Mouse (Mus musculus): ENCODE results near the gene Rhox11. TPM values are rescaled to one million over a fixed set of nuclear protein-coding genes. Genes with fewer than 3 reads are reported as not detected.
"Not testable (repeated sequence)": the region's sequence is repeated elsewhere in the genome, so short reads cannot be mapped to it uniquely, and the experiment has no call there.

Rhox11 gene
- polyA plus RNA-seq, 2 experiments, result not detected

GRCm38 (mm10) chrX:38066175-38066574 is 18.8 kb downstream of the Rhox11 start, which contains the start of gene Rhox10:
TSS of gene Rhox10 (plus strand) at chrX:38066475.
- ATAC-seq (ENCODE audit: insufficient read depth) (no peak), DNase-seq (ENCODE audit: low read depth in 3 of 3, low spot score in 3 of 3) (no peak)
- no peaks in the 10 kb centered on the region for H3K9me3 ChIP-seq (ENCODE audit: control insufficient read depth, low read length)
- 67% methylated on average over 11 of the region's 11 CpGs for WGBS (ENCODE audit: insufficient replicate concordance)
- TF ChIP-seq EP300 (IDR thresholded peaks at IDR 0.05; ENCODE audit: low read depth), result no peak
- no peak within 1 kb of the TSS for H3K4me3 ChIP-seq (ENCODE audit: insufficient read depth in 1 of 2, low read depth in 2 of 2, low read length in 2 of 2)
- H3K27me3 ChIP-seq (ENCODE audit: control insufficient read depth, insufficient read depth, low read length), result no peaks in the 10 kb centered on the region
- no peaks in the 10 kb centered on the region for H3K4me1 ChIP-seq (replicated peaks; ENCODE audit: control insufficient read depth in 2 of 2, insufficient read depth in 2 of 2, low read length in 1 of 2)
- H3K4me2 ChIP-seq (ENCODE audit: low read depth), result no peak within 1 kb of the TSS
- no peaks in the 10 kb centered on the region for H3K36me3 ChIP-seq (replicated peaks; ENCODE audit: control insufficient read depth, insufficient read depth, low read depth)
- H3K27ac ChIP-seq, result no peak within 1 kb of the TSS
- H3K9ac ChIP-seq (replicated peaks), result no peak within 1 kb of the TSS

GRCm38 (mm10) chrX:38061544-38061943 is 23.4 kb downstream of the Rhox11 start:
- TF ChIP-seq EP300 (IDR thresholded peaks at IDR 0.05; ENCODE audit: low read depth), result no peak
- TF ChIP-seq CTCF (IDR thresholded peaks at IDR 0.05; ENCODE audit: low read depth), result peak; percentile 38; the same call in 1 of the 2 replicates
- Histone ChIP-seq H3K27ac (no peak overlapping the region), H3K4me3 (ENCODE audit: insufficient read depth in 1 of 2, low read depth in 2 of 2, low read length in 2 of 2) (no peak overlapping the region), H3K4me1 (replicated peaks; ENCODE audit: control insufficient read depth in 2 of 2, insufficient read depth in 2 of 2, low read length in 1 of 2) (no peaks in the 10 kb centered on the region), H3K27me3 (ENCODE audit: control insufficient read depth, insufficient read depth, low read length) (no peaks in the 10 kb centered on the region), H3K9ac (replicated peaks) (no peak overlapping the region), H3K9me3 (ENCODE audit: control insufficient read depth, low read length) (no peaks in the 10 kb centered on the region), H3K36me3 (replicated peaks; ENCODE audit: control insufficient read depth, insufficient read depth, low read depth) (no peaks in the 10 kb centered on the region), H3K4me2 (ENCODE audit: low read depth) (no peak overlapping the region)
- ATAC-seq (ENCODE audit: insufficient read depth) (no peak), DNase-seq (ENCODE audit: low read depth in 3 of 3, low spot score in 3 of 3) (peak in 1 of 3 experiments; percentile 1)
- 0% methylated on average over 1 of the region's 1 CpGs for WGBS (ENCODE audit: insufficient replicate concordance)

GRCm38 (mm10) chrX:38043014-38043413 is 41.9 kb downstream of the Rhox11 start, which contains the start of gene Btg1-ps2:
TSS of gene Btg1-ps2 (minus strand) at chrX:38043114.
- H3K27ac ChIP-seq; H3K36me3 ChIP-seq (replicated peaks; ENCODE audit: control insufficient read depth, insufficient read depth, low read depth); H3K4me1 ChIP-seq (replicated peaks; ENCODE audit: control insufficient read depth in 2 of 2, insufficient read depth in 2 of 2, low read length in 1 of 2); H3K9ac ChIP-seq (replicated peaks); DNase-seq (ENCODE audit: low read depth in 3 of 3, low spot score in 3 of 3); H3K4me3 ChIP-seq (ENCODE audit: insufficient read depth in 1 of 2, low read depth in 2 of 2, low read length in 2 of 2); H3K9me3 ChIP-seq (ENCODE audit: control insufficient read depth, low read length); H3K4me2 ChIP-seq (ENCODE audit: low read depth); ATAC-seq (ENCODE audit: insufficient read depth); H3K27me3 ChIP-seq (ENCODE audit: control insufficient read depth, insufficient read depth, low read length): not testable (repeated sequence)

- Histone ChIP-seq H3K4me2 (ENCODE audit: low read depth) (no peak overlapping the region), H3K36me3 (replicated peaks; ENCODE audit: control insufficient read depth, insufficient read depth, low read depth) (no peaks in the 10 kb centered on the region), H3K9ac (replicated peaks) (no peak overlapping the region), H3K9me3 (ENCODE audit: control insufficient read depth, low read length) (no peaks in the 10 kb centered on the region), H3K4me1 (replicated peaks; ENCODE audit: control insufficient read depth in 2 of 2, insufficient read depth in 2 of 2, low read length in 1 of 2) (no peaks in the 10 kb centered on the region), H3K27me3 (ENCODE audit: control insufficient read depth, insufficient read depth, low read length) (no peaks in the 10 kb centered on the region), H3K27ac (no peak overlapping the region), H3K4me3 (ENCODE audit: insufficient read depth in 1 of 2, low read depth in 2 of 2, low read length in 2 of 2) (no peak overlapping the region)
- no peak for DNase-seq (ENCODE audit: low read depth in 3 of 3, low spot score in 3 of 3)
- no peak for ATAC-seq (ENCODE audit: insufficient read depth)
- WGBS (ENCODE audit: insufficient replicate concordance), result 69% methylated on average over 5 of the region's 5 CpGs
- TF ChIP-seq CTCF (IDR thresholded peaks at IDR 0.05; ENCODE audit: low read depth), result no peak
- TF ChIP-seq EP300 (IDR thresholded peaks at IDR 0.05; ENCODE audit: low read depth), result no peak
These were observed 45.3 kb downstream of the Rhox11 start for GRCm38 (mm10) chrX:38039666-38040065.

- H3K9ac ChIP-seq (replicated peaks), result no peak overlapping the region
- no peaks in the 10 kb centered on the region for H3K9me3 ChIP-seq (ENCODE audit: control insufficient read depth, low read length)
- no peak for DNase-seq (ENCODE audit: low read depth in 3 of 3, low spot score in 3 of 3)
- H3K36me3 ChIP-seq (replicated peaks; ENCODE audit: control insufficient read depth, insufficient read depth, low read depth), result no peaks in the 10 kb centered on the region
- H3K4me1 ChIP-seq (replicated peaks; ENCODE audit: control insufficient read depth in 2 of 2, insufficient read depth in 2 of 2, low read length in 1 of 2), result no peaks in the 10 kb centered on the region
- no peak overlapping the region for H3K4me2 ChIP-seq (ENCODE audit: low read depth)
- no peak for TF ChIP-seq CTCF (IDR thresholded peaks at IDR 0.05; ENCODE audit: low read depth)
- TF ChIP-seq EP300 (IDR thresholded peaks at IDR 0.05; ENCODE audit: low read depth), result no peak
- 46% methylated on average over 2 of the region's 2 CpGs for WGBS (ENCODE audit: insufficient replicate concordance)
- no peaks in the 10 kb centered on the region for H3K27me3 ChIP-seq (ENCODE audit: control insufficient read depth, insufficient read depth, low read length)
- no peak overlapping the region for H3K27ac ChIP-seq
- no peak for ATAC-seq (ENCODE audit: insufficient read depth)
- no peak overlapping the region for H3K4me3 ChIP-seq (ENCODE audit: insufficient read depth in 1 of 2, low read depth in 2 of 2, low read length in 2 of 2)
These were observed 51.1 kb downstream of the Rhox11 start for GRCm38 (mm10) chrX:38033841-38034240.

Other genes starting within 250 kb of the Rhox11 start
- not detected in 2 replicates for gene Rhox8, start 206.2 kb downstream of the Rhox11 start, polyA plus RNA-seq (2012; rRNA removed)
- not detected in 2 replicates for gene Rhox8, start 206.2 kb downstream of the Rhox11 start, polyA plus RNA-seq (2014; fragmentation: Nextera tagmentation; extraction: Ambion mirVana)
- not detected in 2 replicates for gene Rhox7b, start 187.9 kb downstream of the Rhox11 start, polyA plus RNA-seq (2012; rRNA removed)
- not detected in 2 replicates for gene Rhox7b, start 187.9 kb downstream of the Rhox11 start, polyA plus RNA-seq (2014; fragmentation: Nextera tagmentation; extraction: Ambion mirVana)
- gene Rhox9, start 183.4 kb downstream of the Rhox11 start, polyA plus RNA-seq (2012; rRNA removed), result not detected in 2 replicates
- gene Rhox9, start 183.4 kb downstream of the Rhox11 start, polyA plus RNA-seq (2014; fragmentation: Nextera tagmentation; extraction: Ambion mirVana), result not detected in 2 replicates
- not detected in 2 replicates for gene Btg1-ps1, start 66.3 kb downstream of the Rhox11 start, polyA plus RNA-seq (2012; rRNA removed)
- gene Btg1-ps1, start 66.3 kb downstream of the Rhox11 start, polyA plus RNA-seq (2014; fragmentation: Nextera tagmentation; extraction: Ambion mirVana), result not detected in 2 replicates
- not detected in 2 replicates for gene Btg1-ps2, start 42.0 kb downstream of the Rhox11 start, polyA plus RNA-seq (2012; rRNA removed)
- not detected in 2 replicates for gene Btg1-ps2, start 42.0 kb downstream of the Rhox11 start, polyA plus RNA-seq (2014; fragmentation: Nextera tagmentation; extraction: Ambion mirVana)
- gene Rhox10, start 18.7 kb downstream of the Rhox11 start, polyA plus RNA-seq (2012; rRNA removed), result not detected in 2 replicates
- gene Rhox10, start 18.7 kb downstream of the Rhox11 start, polyA plus RNA-seq (2014; fragmentation: Nextera tagmentation; extraction: Ambion mirVana), result not detected in 2 replicates
- gene Rhox12, start 25.8 kb upstream of the Rhox11 start, polyA plus RNA-seq (2012; rRNA removed), result not detected in 2 replicates
- not detected in 2 replicates for gene Rhox12, start 25.8 kb upstream of the Rhox11 start, polyA plus RNA-seq (2014; fragmentation: Nextera tagmentation; extraction: Ambion mirVana)
- gene Rhox13, start 36.1 kb upstream of the Rhox11 start, polyA plus RNA-seq (2012; rRNA removed), result not detected in 2 replicates
- not detected in 2 replicates for gene Rhox13, start 36.1 kb upstream of the Rhox11 start, polyA plus RNA-seq (2014; fragmentation: Nextera tagmentation; extraction: Ambion mirVana)
- gene Zbtb33, start 104.7 kb upstream of the Rhox11 start, polyA plus RNA-seq (2012; rRNA removed), result 1.5 and 2.6 TPM in 2 replicates
- 1.2 and 1.3 TPM in 2 replicates for gene Zbtb33, start 104.7 kb upstream of the Rhox11 start, polyA plus RNA-seq (2014; fragmentation: Nextera tagmentation; extraction: Ambion mirVana)
- gene Tmem255a, start 167.3 kb upstream of the Rhox11 start, polyA plus RNA-seq (2012; rRNA removed), result 0.41 and 0.44 TPM in 2 replicates
- gene Tmem255a, start 167.3 kb upstream of the Rhox11 start, polyA plus RNA-seq (2014; fragmentation: Nextera tagmentation; extraction: Ambion mirVana), result 1.4 TPM in 2 replicates
- gene Atp1b4, start 231.0 kb upstream of the Rhox11 start, polyA plus RNA-seq (2012; rRNA removed), result not detected in 2 replicates
- gene Atp1b4, start 231.0 kb upstream of the Rhox11 start, polyA plus RNA-seq (2014; fragmentation: Nextera tagmentation; extraction: Ambion mirVana), result not detected in 2 replicates